Mouse (Mus musculus) forebrain, embryonic 14.5 days (tissue): ENCODE data around the gene Fbxl7. TPM values are rescaled to one million over a fixed set of nuclear protein-coding genes. Genes with fewer than 3 reads are reported as not detected.

Experiments used
- ATAC-seq: fragments of 200-750 bp; cut with Nextera tagmentation; 2 replicates; pipeline ENCODE4 v1.8.0; 2017; ENCODE audit warnings: mild to moderate bottlenecking, moderate library complexity
- DNase-seq: peaks from one replicate; pipeline ENCODE4 v3.0.0-alpha.2; 2015; ENCODE audit warnings: low spot score
- H3K27ac ChIP-seq: fragments of 300-500 bp; sonication (generic); 2 replicates; pipeline ENCODE4 v1.5.1; 2014; ENCODE audit warnings: low read depth, mild to moderate bottlenecking, control low read depth, low read length, moderate library complexity
- H3K27me3 ChIP-seq: fragments of 300-500 bp; sonication (generic); replicated peaks from 2 replicates; pipeline ENCODE4 v1.6.1; 2014; ENCODE audit warnings: low read length, control low read depth, mixed read lengths; ENCODE audit not compliant: control insufficient read depth, insufficient read depth
- H3K36me3 ChIP-seq: fragments of 300-500 bp; sonication (generic); 2 replicates; pipeline ENCODE4 v1.6.1; 2014; ENCODE audit warnings: low read length, control low read depth; ENCODE audit not compliant: control insufficient read depth, insufficient read depth
- H3K4me1 ChIP-seq: fragments of 300-500 bp; sonication (generic); 2 replicates; pipeline ENCODE4 v1.6.1; 2014; ENCODE audit warnings: antibody characterized with exemption, low read length, control low read depth; ENCODE audit not compliant: control insufficient read depth, insufficient read depth
- H3K4me2 ChIP-seq: fragments of 300-500 bp; sonication (generic); 2 replicates; pipeline ENCODE4 v1.6.1; 2014; ENCODE audit warnings: mild to moderate bottlenecking, control low read depth, low read length
- H3K4me3 ChIP-seq: fragments of 300-500 bp; sonication (generic); 2 replicates; pipeline ENCODE4 v1.5.1; 2014; ENCODE audit warnings: low read depth, low read length, control low read depth
- H3K9ac ChIP-seq: fragments of 300-500 bp; sonication (generic); 2 replicates; pipeline ENCODE4 v1.6.1; 2014; ENCODE audit warnings: mild to moderate bottlenecking, low read length, control low read depth, moderate library complexity
- H3K9me3 ChIP-seq: fragments of 300-500 bp; sonication (generic); replicated peaks from 2 replicates; pipeline ENCODE4 v1.6.1; 2016; ENCODE audit warnings: low read length, control low read depth, mixed read lengths; ENCODE audit not compliant: control insufficient read depth
- WGBS: fragments of 180-500 bp; shearing (Covaris S2); extraction: QIAGEN DNeasy Blood & Tissue Kit; methylation state at CpG from one replicate; pipeline ENCODE4 v1.1.7; 2014; 5-methylcytosine and 5-hydroxymethylcytosine counted together
- polyA plus RNA-seq: library from polyadenylated mRNA; unstranded; fragments of >200 nt; fragmentation: Nextera tagmentation; extraction: Ambion mirVana; gene quantifications from 2 replicates; pipeline ENCODE4 v1.2.1, GENCODE M21; 2014

The Fbxl7 gene
- polyA plus RNA-seq, result 3.5 and 4.7 TPM in 2 replicates

DNA sequence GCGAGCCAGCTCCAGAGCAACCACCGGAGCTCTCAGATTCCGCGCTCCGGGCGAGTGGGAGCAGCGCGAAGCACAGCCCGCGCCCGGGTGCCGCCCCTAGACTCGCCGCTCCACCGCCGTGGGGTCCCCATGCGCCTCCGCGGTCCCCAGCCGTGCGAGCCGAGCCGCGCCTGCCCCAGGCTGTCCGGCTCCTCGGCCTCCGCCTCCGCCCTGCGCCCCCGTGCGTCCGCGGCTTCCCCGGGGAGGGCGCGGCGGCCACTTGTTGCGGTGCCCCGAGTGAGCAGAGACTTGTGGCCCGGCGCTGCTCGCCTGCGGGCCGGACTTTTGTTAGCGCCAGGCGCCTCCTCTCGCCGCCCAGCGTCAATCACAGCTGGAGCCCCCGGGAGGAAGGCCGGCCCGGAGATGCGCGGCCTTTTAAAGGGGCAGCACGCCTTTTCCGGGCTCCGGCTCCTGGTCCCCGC is at the start of gene Fbxl7:
Fbxl7 (minus strand) TSS at position 330 of the 461 bp plus-strand sequence.
- H3K4me1 ChIP-seq, result peaks cover 9% of the 10 kb centered on the region; the same call in 1 of the 2 replicates
- WGBS, result under 1% methylated on average over 50 of the region's 58 CpGs
- no peaks in the 10 kb centered on the region for H3K9me3 ChIP-seq
- peak within 1 kb of the TSS; percentile 78 for H3K9ac ChIP-seq
- H3K4me3 ChIP-seq, result peak within 1 kb of the TSS; percentile 74
- peak within 1 kb of the TSS; percentile 93 for H3K4me2 ChIP-seq
- ATAC-seq (peak; percentile 92), DNase-seq (peak; percentile 85)
- no peaks in the 10 kb centered on the region for H3K27me3 ChIP-seq
- peak within 1 kb of the TSS; percentile 48; the same call in 1 of the 2 replicates for H3K27ac ChIP-seq
- no peaks in the 10 kb centered on the region for H3K36me3 ChIP-seq

DNA sequence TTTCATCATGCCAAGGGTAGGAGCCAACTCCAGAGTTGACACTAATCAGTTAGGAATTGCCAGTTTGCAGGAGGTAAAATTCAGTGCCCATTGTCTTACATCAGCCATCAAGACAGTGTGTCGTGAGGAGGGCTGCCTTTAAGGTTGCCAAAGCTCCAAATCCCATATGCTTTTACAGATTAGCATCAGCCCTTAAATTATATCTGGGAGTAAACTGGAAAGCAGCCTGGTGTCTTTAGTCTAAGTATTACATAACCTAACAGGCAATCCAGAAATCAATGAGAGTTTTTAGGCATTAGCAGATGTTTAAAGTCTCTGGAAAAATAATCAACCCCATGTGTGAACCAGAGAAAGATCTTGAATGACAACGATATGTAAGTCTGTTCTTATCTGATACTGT is 26.6 kb upstream of the Fbxl7 start:
- ATAC-seq, result no peak
- no peak for DNase-seq
- 78% methylated on average over 2 of the region's 2 CpGs for WGBS
- Histone ChIP-seq H3K9me3 (no peaks in the 10 kb centered on the region), H3K9ac (no peak overlapping the region), H3K4me3 (no peak overlapping the region), H3K4me1 (no peaks in the 10 kb centered on the region), H3K36me3 (no peaks in the 10 kb centered on the region), H3K4me2 (no peak overlapping the region), H3K27me3 (no peaks in the 10 kb centered on the region), H3K27ac (no peak overlapping the region)

DNA sequence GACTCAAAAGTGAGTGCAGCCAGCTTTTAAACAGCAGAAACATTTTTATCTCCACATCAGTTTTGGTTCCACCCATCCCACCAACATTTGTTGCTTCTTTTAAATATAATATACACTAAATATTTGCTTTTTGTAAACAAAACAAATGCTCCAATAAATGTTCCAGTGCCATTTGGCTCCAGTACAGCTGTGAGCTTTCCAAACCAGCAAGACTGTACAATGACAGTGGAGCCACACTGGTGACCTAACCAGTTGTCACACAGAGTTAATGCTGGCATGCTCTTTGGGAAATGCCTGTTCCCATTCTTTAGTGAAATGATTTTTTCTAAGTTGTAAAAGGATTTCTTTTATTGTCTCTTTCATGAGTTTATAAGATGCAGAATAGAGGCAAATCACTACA is 18.0 kb upstream of the Fbxl7 start:
- Histone ChIP-seq H3K9ac (no peak overlapping the region), H3K27ac (no peak overlapping the region), H3K4me2 (no peak overlapping the region), H3K4me3 (no peak overlapping the region), H3K36me3 (no peaks in the 10 kb centered on the region), H3K4me1 (no peaks in the 10 kb centered on the region), H3K9me3 (no peaks in the 10 kb centered on the region), H3K27me3 (no peaks in the 10 kb centered on the region)
- DNase-seq, result no peak
- no peak for ATAC-seq

DNA sequence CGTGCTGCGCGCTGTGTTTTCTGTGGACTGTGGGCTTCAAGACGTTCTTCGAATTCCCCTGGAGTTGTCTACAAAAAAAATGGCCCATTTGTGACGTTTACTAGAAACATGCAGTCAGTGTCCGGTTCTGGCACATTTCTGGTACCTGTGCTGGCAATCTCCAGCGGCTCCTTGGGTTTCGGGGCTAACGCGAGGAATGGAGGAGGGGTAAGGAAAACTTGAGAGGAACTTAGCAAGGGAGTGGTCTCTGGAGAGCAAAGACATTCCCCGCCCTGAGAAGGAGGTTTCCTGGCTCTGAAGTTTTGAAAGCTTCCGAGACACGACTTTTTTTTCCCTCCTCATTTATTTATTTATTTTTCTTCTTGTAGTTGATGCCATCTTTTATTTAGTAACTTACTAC is 381 bp upstream of the Fbxl7 start:
- peak; percentile 22 for ATAC-seq
- H3K4me2 ChIP-seq, result peak overlapping the region; percentile 93
- peak; percentile 43 for DNase-seq
- peak overlapping the region; percentile 74 for H3K4me3 ChIP-seq
- peak overlapping the region; percentile 78 for H3K9ac ChIP-seq
- H3K4me1 ChIP-seq, result peaks cover 9% of the 10 kb centered on the region; the same call in 1 of the 2 replicates
- no peaks in the 10 kb centered on the region for H3K36me3 ChIP-seq
- H3K27me3 ChIP-seq, result no peaks in the 10 kb centered on the region
- no peak overlapping the region for H3K27ac ChIP-seq
- 0% methylated on average over 14 of the region's 14 CpGs for WGBS
- no peaks in the 10 kb centered on the region for H3K9me3 ChIP-seq

DNA sequence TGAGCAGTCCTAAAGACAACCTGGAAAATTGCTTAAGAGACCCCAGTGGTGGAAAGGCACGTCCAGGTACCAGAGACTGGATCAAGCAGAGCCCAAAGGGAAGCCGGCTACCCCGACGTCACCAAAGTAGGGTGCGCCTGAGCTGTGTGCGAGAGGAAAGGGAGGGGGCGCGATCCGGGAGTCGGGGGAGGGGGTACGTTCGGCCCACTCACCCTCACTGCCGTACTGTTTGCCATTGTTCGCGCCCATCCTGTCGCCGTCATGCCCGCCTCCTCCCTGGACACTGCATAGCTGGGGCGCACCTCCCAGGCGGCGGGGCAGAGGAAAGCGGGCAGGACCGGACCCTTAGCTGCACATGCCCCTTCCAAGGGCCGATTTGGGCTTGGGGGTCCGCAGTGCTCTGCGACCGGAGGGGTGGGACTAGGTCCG is 565 bp downstream of the Fbxl7 start:
- Histone ChIP-seq H3K27me3 (no peaks in the 10 kb centered on the region), H3K4me1 (peaks cover 9% of the 10 kb centered on the region; the same call in 1 of the 2 replicates), H3K27ac (peak overlapping the region; percentile 48; the same call in 1 of the 2 replicates), H3K36me3 (no peaks in the 10 kb centered on the region), H3K4me2 (peak overlapping the region; percentile 93), H3K4me3 (peak overlapping the region; percentile 74), H3K9ac (peak overlapping the region; percentile 78), H3K9me3 (no peaks in the 10 kb centered on the region)
- 0% methylated on average over 26 of the region's 28 CpGs for WGBS
- ATAC-seq (peak; percentile 76), DNase-seq (peak; percentile 44)

DNA sequence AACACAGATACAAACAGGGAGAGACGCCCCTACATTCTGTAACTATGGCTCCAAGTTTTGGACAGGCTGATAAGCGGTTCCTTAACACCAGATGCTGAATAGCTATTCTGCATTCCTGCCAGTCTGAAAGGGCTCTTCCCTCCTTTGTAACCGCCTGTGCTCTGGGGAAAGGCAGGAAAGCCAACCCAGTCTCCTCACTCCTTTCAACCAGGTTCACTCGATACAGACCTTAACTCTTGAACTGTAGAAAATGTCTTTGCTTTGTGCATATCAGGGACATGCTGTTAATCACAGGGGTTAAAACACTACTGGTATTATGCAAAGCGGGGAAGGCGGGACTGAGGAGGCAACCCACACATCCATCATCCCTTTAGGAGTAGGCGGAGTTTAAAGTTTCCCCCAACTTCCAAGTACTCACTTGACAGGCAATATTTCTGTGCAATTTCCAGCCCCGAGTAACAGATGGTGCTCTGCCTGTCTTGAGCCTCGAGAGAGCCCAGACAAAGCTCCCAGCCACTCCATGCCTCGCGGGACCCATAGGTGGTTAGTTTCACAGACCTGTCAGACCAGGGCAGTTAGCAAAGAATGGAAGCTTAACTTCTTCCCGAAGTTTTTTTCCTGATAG is 1.2 kb downstream of the Fbxl7 start:
- peaks cover 9% of the 10 kb centered on the region; the same call in 1 of the 2 replicates for H3K4me1 ChIP-seq
- no peaks in the 10 kb centered on the region for H3K36me3 ChIP-seq
- H3K27me3 ChIP-seq, result no peaks in the 10 kb centered on the region
- no peak overlapping the region for H3K27ac ChIP-seq
- H3K9ac ChIP-seq, result peak overlapping the region; percentile 78
- 1% methylated on average over 12 of the region's 12 CpGs for WGBS
- H3K4me2 ChIP-seq, result peak overlapping the region; percentile 93
- no peaks in the 10 kb centered on the region for H3K9me3 ChIP-seq
- DNase-seq, result peak; percentile 56
- peak overlapping the region; percentile 74 for H3K4me3 ChIP-seq
- ATAC-seq, result peak; percentile 27; the same call in 1 of the 2 replicates

DNA sequence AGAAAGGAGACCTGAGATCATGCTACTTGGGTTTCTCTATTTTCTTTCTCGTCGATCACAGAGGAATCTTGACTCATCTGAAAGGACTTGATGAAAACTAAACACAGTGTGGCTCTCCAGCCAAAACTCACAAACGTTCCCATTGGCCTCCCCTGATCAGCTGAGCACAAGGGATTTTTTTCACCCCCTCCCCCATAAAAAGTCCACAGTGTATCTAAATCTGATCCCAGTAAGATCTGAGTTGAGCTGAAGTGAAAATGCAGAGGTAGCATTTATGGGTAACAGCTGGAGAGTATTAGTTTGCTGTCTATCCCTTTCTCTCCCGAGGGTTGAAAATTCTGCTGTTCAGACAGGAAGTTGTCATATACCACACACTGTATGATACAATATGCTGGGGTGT is 2.2 kb downstream of the Fbxl7 start:
- no peaks in the 10 kb centered on the region for H3K9me3 ChIP-seq
- H3K4me2 ChIP-seq, result peak overlapping the region; percentile 4; the same call in 1 of the 2 replicates
- no peaks in the 10 kb centered on the region for H3K27me3 ChIP-seq
- 39% methylated on average over 4 of the region's 4 CpGs for WGBS
- peaks cover 9% of the 10 kb centered on the region; the same call in 1 of the 2 replicates for H3K4me1 ChIP-seq
- H3K36me3 ChIP-seq, result no peaks in the 10 kb centered on the region
- no peak overlapping the region for H3K27ac ChIP-seq
- no peak overlapping the region for H3K4me3 ChIP-seq
- DNase-seq (no peak), ATAC-seq (no peak)
- H3K9ac ChIP-seq, result no peak overlapping the region

DNA sequence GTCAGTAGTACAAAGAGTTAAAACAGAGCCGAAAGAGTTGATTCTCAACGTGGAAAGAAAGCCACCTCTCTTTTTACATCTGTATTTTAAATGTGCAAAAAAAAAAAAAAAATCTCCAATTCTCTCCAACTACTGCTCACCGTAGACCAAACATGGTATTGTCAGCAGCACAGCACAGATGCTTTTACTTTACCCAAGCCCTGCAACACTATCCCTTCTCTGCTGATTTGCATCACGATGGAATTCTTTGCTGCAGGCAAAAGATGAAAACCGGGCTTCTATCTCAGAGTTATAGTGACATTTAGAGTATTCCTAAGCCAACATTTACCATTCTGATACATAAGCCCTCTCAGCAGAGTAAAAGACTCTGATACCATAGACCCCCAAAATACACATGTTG is 5.4 kb downstream of the Fbxl7 start:
- no peak for DNase-seq
- Histone ChIP-seq H3K9me3 (no peaks in the 10 kb centered on the region), H3K4me3 (no peak overlapping the region), H3K27me3 (no peaks in the 10 kb centered on the region), H3K9ac (no peak overlapping the region), H3K36me3 (no peaks in the 10 kb centered on the region), H3K27ac (no peak overlapping the region), H3K4me1 (peaks cover 9% of the 10 kb centered on the region; the same call in 1 of the 2 replicates), H3K4me2 (no peak overlapping the region)
- 77% methylated on average over 5 of the region's 5 CpGs for WGBS
- ATAC-seq, result no peak

DNA sequence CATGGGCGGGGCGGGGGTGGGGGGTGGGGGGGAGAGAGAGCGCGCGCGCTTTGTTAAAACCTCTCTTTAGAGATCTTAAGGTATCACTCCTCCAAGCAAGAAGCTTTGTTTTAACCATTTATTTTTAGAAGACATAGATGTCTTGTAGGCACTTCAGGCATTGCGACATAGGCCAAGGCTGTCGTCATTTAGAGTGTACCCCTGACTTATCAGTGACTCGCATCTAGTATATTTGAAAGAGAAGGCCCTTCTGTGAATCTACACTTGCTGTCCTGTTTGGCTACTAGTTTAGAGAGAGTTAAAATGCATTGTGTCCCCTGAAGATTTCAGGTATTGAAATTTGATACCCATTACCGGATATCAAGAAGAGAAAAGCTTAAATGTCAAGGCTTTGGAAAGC is 7.2 kb downstream of the Fbxl7 start:
- H3K4me3 ChIP-seq, result no peak overlapping the region

More for the DNA sequence above, 7.2 kb downstream of the Fbxl7 start:
- 0 out of 2 replicates have a peak, but pooled peaks cover 2% of the 10 kb centered on the region for H3K4me1 ChIP-seq
- DNase-seq, result no peak
- ATAC-seq, result no peak
- no peaks in the 10 kb centered on the region for H3K36me3 ChIP-seq
- no peak overlapping the region for H3K4me2 ChIP-seq
- no peaks in the 10 kb centered on the region for H3K9me3 ChIP-seq
- no peak overlapping the region for H3K27ac ChIP-seq
- no peak overlapping the region for H3K9ac ChIP-seq
- WGBS, result 77% methylated on average over 10 of the region's 10 CpGs
- no peaks in the 10 kb centered on the region for H3K27me3 ChIP-seq
